Mouse (Mus musculus) ES-E14 (cell line): Measurements from ENCODE around the gene Eef1akmt1. TPM values are rescaled to one million over a fixed set of nuclear protein-coding genes. Genes with fewer than 3 reads are reported as not detected.

Source experiments
- DNase-seq: peaks from one replicate; pipeline ENCODE4 v3.0.0-alpha.2; 2013; ENCODE audit warnings: low read depth, low spot score
- H3K27ac ChIP-seq: 2 replicates; pipeline ENCODE4 v1.5.1; 2012; ENCODE audit warnings: low read depth, mild to moderate bottlenecking, low read length, moderate library complexity, mixed read lengths; ENCODE audit not compliant: poor library complexity, insufficient read depth, severe bottlenecking
- H3K36me3 ChIP-seq: 2 replicates; pipeline ENCODE4 v1.6.1; 2012; ENCODE audit warnings: mild to moderate bottlenecking, low read length, moderate library complexity, mixed read lengths; ENCODE audit not compliant: control insufficient read depth, poor library complexity, insufficient read depth, severe bottlenecking
- H3K4me1 ChIP-seq, 2 experiments: fragments of 150-350 bp in 1 of 2; sonication (generic) in 1 of 2; 2 replicates each; pipeline ENCODE4 v1.6.1; 2012; ENCODE audit warnings: low read length in 2 of 2, mild to moderate bottlenecking in 1 of 2, mixed read lengths in 1 of 2; ENCODE audit not compliant: control insufficient read depth in 2 of 2, insufficient read depth in 2 of 2, poor library complexity in 1 of 2
- H3K4me3 ChIP-seq, 2 experiments: fragments of 150-350 bp in 1 of 2; sonication (generic) in 1 of 2; 2 replicates each; pipeline ENCODE4 v1.5.1; 2012; ENCODE audit warnings: low read length in 2 of 2, low read depth in 1 of 2, mild to moderate bottlenecking in 1 of 2, mixed read lengths in 1 of 2; ENCODE audit not compliant: insufficient read depth in 1 of 2, poor library complexity in 1 of 2, severe bottlenecking in 1 of 2
- H3K9ac ChIP-seq: 2 replicates; pipeline ENCODE4 v1.6.1; 2012; ENCODE audit warnings: low read depth, mild to moderate bottlenecking, low read length, mixed read lengths; ENCODE audit not compliant: poor library complexity, insufficient read depth, severe bottlenecking
- H3K9me3 ChIP-seq: fragments of 150-350 bp; sonication (generic); 2 replicates; pipeline ENCODE4 v1.6.1; 2012; ENCODE audit warnings: low read depth, mild to moderate bottlenecking, low read length; ENCODE audit not compliant: control insufficient read depth, insufficient read depth
- CHD2 ChIP-seq: IDR thresholded peaks from 2 replicates; pipeline ENCODE4 v1.6.1; 2014; ENCODE audit warnings: mild to moderate bottlenecking, low read depth, low read length, inconsistent platforms
- HCFC1 ChIP-seq: IDR thresholded peaks from 2 replicates; pipeline ENCODE4 v1.6.1; 2012; ENCODE audit warnings: low read length, inconsistent platforms, borderline replicate concordance; ENCODE audit not compliant: insufficient read depth
- MAFK ChIP-seq: IDR thresholded peaks from 2 replicates; pipeline ENCODE4 v1.6.1; 2014; ENCODE audit warnings: mild to moderate bottlenecking, low read depth, low read length, inconsistent platforms; ENCODE audit not compliant: insufficient read depth
- ZC3H11A ChIP-seq: IDR thresholded peaks from 2 replicates; pipeline ENCODE4 v1.6.1; 2012; ENCODE audit warnings: low read depth, mild to moderate bottlenecking, inconsistent platforms, low read length, borderline replicate concordance
- ZNF384 ChIP-seq: IDR thresholded peaks from 2 replicates; pipeline ENCODE4 v1.6.1; 2012; ENCODE audit warnings: low read depth, low read length, inconsistent platforms
- in situ Hi-C, 2 experiments: fragments of 600-800 bp; cut with MboI; formaldehyde crosslinking; loops; one replicate each; pipeline ENCODE4 v1.15.1; 2025; ENCODE audit warnings: low sequenced_read_pairs in 2 of 2, inconsistent platforms in 1 of 2; ENCODE audit not compliant: unreplicated experiment in 2 of 2
- total RNA-seq: library from RNA; depleted of rRNA; stranded (reverse); fragments of 300-350 nt; gene quantifications from 2 replicates; pipeline ENCODE4 v1.2.3, GENCODE M21; 2012

Eef1akmt1 gene
- total RNA-seq, 1 experiment = 29.2 TPM

DNA sequence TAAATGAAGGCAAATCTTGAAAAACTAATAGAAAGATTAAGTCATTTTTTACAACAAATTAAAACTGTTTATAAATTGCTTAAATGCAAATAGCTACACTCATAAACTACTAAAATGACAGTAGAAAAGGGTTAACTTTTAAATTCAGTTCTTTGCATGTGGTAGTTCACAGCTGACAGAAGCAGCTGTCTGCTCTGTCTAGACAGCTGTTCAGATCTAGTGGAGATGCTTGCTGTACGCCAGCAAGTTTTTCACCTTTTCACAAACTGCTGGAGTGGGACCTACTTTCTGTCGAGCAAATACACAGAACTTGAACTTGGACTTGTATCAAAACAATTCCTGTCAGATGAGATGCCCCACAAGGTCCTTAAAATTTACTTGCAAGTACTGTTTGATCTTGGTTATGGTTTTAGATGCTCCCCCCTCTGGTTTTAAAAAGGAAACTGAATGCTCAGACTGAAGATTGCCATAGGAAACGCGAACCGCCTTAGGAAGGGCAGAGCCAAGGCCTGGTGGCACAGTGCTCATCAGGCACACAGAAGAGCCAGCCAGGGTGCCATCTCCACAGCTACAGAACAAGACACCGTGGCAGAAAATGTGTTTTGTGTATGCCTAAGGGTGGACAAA is 45.0 kb upstream of the Eef1akmt1 start:
- in situ Hi-C loops = no loop called here
- no peak for DNase-seq
- TF ChIP-seq ZNF384 (no peak), HCFC1 (no peak), MAFK (no peak), ZC3H11A (no peak), CHD2 (no peak)
- H3K4me3 ChIP-seq = no peak overlapping the region
- no peak overlapping the region for H3K9ac ChIP-seq
- no peak overlapping the region for H3K27ac ChIP-seq
- H3K4me1 ChIP-seq = 0 out of 4 replicates have a peak, but pooled peaks cover 0 to 2% of the 10 kb centered on the region in 2 experiments
- H3K9me3 ChIP-seq = no peaks in the 10 kb centered on the region
- H3K36me3 ChIP-seq = peaks cover 8% of the 10 kb centered on the region

DNA sequence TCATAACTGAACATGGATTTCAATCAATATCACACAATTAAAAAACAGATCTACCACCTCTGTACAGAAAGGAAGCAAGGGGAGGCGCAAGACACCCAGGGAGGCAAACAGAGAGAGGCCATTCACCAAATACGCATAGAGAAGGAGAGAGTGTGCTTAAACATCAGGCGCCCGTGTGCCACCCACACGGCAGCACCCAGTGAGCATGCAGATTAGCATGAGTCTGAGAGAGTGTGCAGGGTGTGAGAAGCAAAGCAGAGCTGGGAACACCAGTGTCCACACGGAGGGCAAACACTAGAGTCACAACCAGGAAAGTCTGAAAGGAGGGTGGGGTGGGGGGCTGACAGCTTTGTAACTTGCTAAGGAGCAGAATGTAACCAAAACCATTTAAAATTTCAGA is 44.4 kb upstream of the Eef1akmt1 start:
- in situ Hi-C loops = no loop called here
- H3K4me3 ChIP-seq = no peak overlapping the region

DNA sequence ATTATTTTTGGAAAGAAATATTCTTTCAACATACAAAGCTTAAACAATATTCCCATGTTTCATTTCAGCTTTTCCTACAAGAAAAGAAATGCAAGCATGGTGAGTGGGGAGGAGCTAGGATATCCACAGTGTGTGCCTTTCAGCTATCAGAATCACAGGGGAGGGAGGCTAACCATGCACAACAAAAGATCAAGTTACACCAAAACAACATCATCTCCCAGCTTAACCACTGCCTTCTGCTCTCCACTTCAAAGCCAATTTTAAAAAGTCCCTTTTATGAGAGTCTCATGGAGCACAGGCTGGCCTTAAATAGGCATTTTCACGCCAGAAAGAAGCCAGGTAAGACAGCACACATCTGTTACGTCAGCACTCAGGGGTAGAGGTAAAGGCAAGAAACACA is 39.6 kb upstream of the Eef1akmt1 start:
- in situ Hi-C loops = no loop called here
- TF ChIP-seq HCFC1 = no peak
- no peak for TF ChIP-seq ZNF384
- no peak for TF ChIP-seq ZC3H11A
- TF ChIP-seq MAFK = no peak
- TF ChIP-seq CHD2 = no peak
- peaks cover 2% of the 10 kb centered on the region for H3K36me3 ChIP-seq
- peaks cover 2% of the 10 kb centered on the region in 2 experiments; a peak in 1 of 4 replicates for H3K4me1 ChIP-seq
- no peak for DNase-seq
- no peak overlapping the region for H3K27ac ChIP-seq
- H3K4me3 ChIP-seq = no peak overlapping the region
- H3K9me3 ChIP-seq = no peaks in the 10 kb centered on the region
- no peak overlapping the region for H3K9ac ChIP-seq

More for the DNA sequence above, 44.4 kb upstream of the Eef1akmt1 start:
- TF ChIP-seq ZC3H11A (no peak), MAFK (no peak), ZNF384 (no peak), CHD2 (no peak), HCFC1 (no peak)
- no peak overlapping the region for H3K27ac ChIP-seq
- no peaks in the 10 kb centered on the region for H3K9me3 ChIP-seq
- no peak overlapping the region for H3K9ac ChIP-seq
- DNase-seq = no peak
- H3K36me3 ChIP-seq = peaks cover 7% of the 10 kb centered on the region
- 0 out of 4 replicates have a peak, but pooled peaks cover 0 to 1% of the 10 kb centered on the region in 2 experiments for H3K4me1 ChIP-seq

DNA sequence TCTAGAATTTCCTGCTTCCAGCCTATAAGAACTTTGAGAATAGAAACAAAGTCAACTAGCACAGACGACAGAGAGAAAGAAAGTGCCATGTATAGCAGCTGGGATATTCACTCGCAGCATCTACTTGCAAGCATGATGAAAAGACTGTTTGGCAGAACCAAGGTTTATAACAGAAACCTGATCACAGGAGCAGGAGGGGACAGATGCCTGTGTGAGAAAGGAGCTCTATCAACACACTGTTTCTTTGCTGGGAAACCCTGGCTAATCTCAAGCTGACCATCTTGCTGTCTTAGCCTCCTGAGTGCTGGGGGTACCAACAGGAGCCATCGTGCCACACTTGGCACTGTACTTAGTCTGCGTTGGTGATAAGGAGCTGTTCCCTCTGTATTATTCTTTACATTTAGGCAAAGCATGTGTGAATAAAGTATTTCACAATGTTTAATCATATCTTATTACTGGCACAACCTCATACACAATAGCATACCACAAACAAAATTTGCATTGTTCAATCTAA is 38.5 kb upstream of the Eef1akmt1 start:
- in situ Hi-C loops = no loop called here
- TF ChIP-seq MAFK (no peak), CHD2 (no peak), ZC3H11A (no peak), HCFC1 (no peak), ZNF384 (no peak)
- no peak overlapping the region for H3K4me3 ChIP-seq
- H3K9me3 ChIP-seq = no peaks in the 10 kb centered on the region
- DNase-seq = no peak
- no peak overlapping the region for H3K27ac ChIP-seq
- H3K4me1 ChIP-seq = peaks cover 2% of the 10 kb centered on the region in 2 experiments; a peak in 1 of 4 replicates
- H3K9ac ChIP-seq = no peak overlapping the region
- peaks cover 2% of the 10 kb centered on the region for H3K36me3 ChIP-seq
